Comparison of ENCODE assay signal across 22 mouse cellular contexts in the genomic region with DNA sequence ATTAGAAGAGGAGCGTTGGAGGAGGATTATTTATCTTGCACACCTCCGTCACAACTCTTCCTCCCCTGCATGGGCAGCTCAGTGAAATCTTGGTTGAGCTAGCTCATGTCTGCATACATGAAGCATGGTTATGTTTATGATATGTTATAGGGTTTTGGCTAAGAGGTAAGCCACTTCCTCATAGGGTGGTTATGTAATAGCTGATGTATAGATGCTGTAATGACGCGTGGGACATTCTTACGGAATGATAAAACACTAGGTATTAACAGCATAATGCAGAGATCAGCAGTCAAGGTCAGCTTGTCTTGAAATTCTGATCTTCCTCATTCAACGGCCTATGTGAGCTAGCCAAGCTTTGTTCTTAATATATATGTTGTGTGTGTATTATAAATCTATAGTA.
DNase-seq lines count a peak whose midpoint lies in the region; ATAC-seq lines count a peak whose summit lies in the region.
"Had no signal": no experiment of that assay in that cellular context is flagged by ENCODE, and none has a peak within 500 bp of the region (broad histone marks: within the 10 kb centered on the region; RNA-seq: fewer than 3 reads in every experiment).

No protein-coding gene starts in this region.

- H3K36me3 ChIP-seq in hindbrain, embryonic 11.5 days (ENCODE audit: control insufficient read depth, insufficient read depth, low read length): no peaks in the 10 kb centered on the region
- H3K36me3 ChIP-seq: G1E had no signal

- no peak overlapping the region for H3K27ac ChIP-seq in hindbrain, embryonic 11.5 days (ENCODE audit: low read depth, low read length)

- no peak overlapping the region for H3K9ac ChIP-seq in hindbrain, embryonic 11.5 days (ENCODE audit: low read depth, low read length)

- H3K4me3 ChIP-seq in hindbrain, embryonic 11.5 days (ENCODE audit: low read depth, low read length): no peak overlapping the region

- DNase-seq in ovary, adult 18-20 months (ENCODE audit: low spot score): no peak
- no peak for DNase-seq in ovary, postnatal 14 days (ENCODE audit: low spot score)
- no peak for DNase-seq in right cerebral cortex, postnatal 36 days (ENCODE audit: low spot score in 2 of 2)
- no peak for DNase-seq in hindbrain, embryonic 11.5 days (ENCODE audit: low spot score)
- DNase-seq: adrenal gland, adult 2 months; adrenal gland, adult 8-10 months; adrenal gland, postnatal 10 days; adrenal gland, postnatal 14 days; adrenal gland, postnatal 25 days; adrenal gland, postnatal 36 days; B cell, adult 2 months; cerebellum, adult 11 months; cerebellum, adult 11-12 months had no signal

- 92% methylated on average over 6 of the region's 6 CpGs for WGBS in hindbrain, embryonic 11.5 days

- peak; percentile 98 for ATAC-seq in granulocyte monocyte progenitor cell, adult 5-6 weeks (replicated peaks; ENCODE audit: poor library complexity, severe bottlenecking)
- ATAC-seq in megakaryocyte, adult 5-6 weeks (ENCODE audit: poor library complexity, severe bottlenecking): peak; percentile 84
- ATAC-seq in megakaryocyte progenitor cell, adult 5-6 weeks (replicated peaks; ENCODE audit: poor library complexity): peak; percentile 90
- 0 out of 2 replicates have a peak, but pooled peaks have one; percentile 39 for ATAC-seq in neutrophil, adult 5-6 weeks (ENCODE audit: extremely low read depth, insufficient number of reproducible peaks, low FRiP score, poor library complexity, severe bottlenecking)
- no peak for ATAC-seq in hindbrain, embryonic 11.5 days (ENCODE audit: low FRiP score)
- ATAC-seq: activated CD4-positive, CD25-positive, alpha-beta regulatory T cell, adult 4 months; CD4-positive, CD25-positive, alpha-beta regulatory T cell, adult 4 months; Patski had no signal

- no peaks in the 10 kb centered on the region for H3K4me1 ChIP-seq in hindbrain, embryonic 11.5 days (replicated peaks; ENCODE audit: control insufficient read depth, insufficient read depth, low read length)

- H3K4me2 ChIP-seq in hindbrain, embryonic 11.5 days (replicated peaks; ENCODE audit: low read depth, low read length): no peak overlapping the region

- H3K9me3 ChIP-seq in hindbrain, embryonic 11.5 days (ENCODE audit: control insufficient read depth, low read length): no peaks in the 10 kb centered on the region
- H3K9me3 ChIP-seq: G1E had no signal

- no peaks in the 10 kb centered on the region for H3K27me3 ChIP-seq in hindbrain, embryonic 11.5 days (ENCODE audit: control insufficient read depth, insufficient read depth, low read length)
- H3K27me3 ChIP-seq: CH12.LX, Patski had no signal
